Mouse (Mus musculus) heart, adult 10 weeks (tissue): Measurements from ENCODE around the gene Wdr61. TPM values are rescaled to one million over a fixed set of nuclear protein-coding genes. Genes with fewer than 3 reads are reported as not detected.

ENCODE experiments used
- polyA plus RNA-seq: library from polyadenylated mRNA; stranded (reverse); fragments of 350-450 nt; fragmentation: Illumina TruSeq; extraction: RNeasy Lipid Tissue Mini Kit (QIAGEN cat#74804); gene quantifications from one replicate; pipeline ENCODE4 v1.2.3, GENCODE M21; 2014; ENCODE audit warnings: low read depth, low replicate concordance

The Wdr61 gene
- 42.7 TPM for polyA plus RNA-seq

DNA sequence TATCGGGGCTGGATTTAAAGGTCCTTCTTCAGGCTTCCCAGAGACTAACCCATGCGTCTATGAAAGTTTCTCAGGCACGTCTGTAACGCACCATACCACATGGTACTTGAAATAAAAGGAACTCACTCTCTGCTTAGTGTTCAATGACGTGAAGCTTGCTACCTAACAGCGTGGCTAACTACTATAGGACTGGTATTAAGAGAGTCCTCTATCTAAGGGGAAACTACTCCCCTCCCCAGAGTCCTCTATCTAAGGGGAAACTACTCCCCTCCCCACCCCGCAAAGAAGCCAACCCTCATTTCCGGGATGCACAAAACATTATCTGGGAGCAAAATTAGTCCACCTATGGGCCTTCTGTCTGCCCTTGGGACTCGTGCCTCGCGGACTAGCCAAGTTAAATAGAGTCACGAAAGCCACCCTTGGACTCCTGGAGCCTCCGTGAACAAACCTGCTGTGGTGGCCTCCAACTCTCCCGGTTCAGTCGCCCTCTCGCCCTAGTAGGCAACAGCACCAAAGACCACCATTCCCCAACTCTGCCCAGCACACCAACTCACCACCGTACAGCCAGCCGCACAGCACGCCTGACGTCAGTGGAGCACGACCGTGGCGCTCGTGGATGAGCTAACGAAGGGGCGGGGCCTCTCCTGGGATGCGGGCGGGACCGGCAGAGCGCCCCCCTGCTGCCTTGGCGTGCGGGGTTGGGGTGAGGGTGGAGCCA, at the start of gene Wdr61:
Gene Wdr61 (minus strand): TSS at position 599 of the 718 bp plus-strand sequence.

DNA sequence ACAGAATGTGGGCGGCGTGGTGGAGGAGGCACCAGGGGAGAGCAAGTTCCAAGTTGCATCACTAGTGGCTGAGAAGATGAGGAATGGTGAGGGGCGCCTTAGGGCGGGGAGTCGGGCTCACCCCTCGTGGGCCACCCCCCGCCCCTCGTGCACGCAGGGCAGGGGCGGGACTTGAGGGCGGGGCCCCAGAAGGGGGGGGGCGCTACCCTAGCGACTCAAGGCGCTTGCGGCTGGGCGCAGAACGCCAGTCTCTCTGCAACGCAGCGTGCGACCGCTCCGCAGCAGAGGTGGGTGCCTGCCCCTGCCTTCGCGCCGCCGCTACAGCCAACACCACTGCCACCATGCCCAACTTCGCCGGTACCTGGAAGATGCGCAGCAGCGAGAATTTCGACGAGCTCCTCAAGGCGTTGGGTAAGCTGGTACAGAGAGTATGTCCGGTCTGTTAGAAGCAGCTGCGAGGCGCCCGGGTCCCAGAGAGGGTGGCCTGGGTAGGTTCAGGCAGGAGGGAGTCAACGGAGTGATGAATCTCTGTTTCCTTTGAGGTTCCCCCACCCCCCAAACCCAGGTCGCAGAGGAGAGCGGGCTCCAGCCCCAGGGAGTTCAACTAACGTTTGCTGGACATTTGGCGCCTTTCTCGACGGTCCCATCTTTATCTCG, 30.4 kb upstream of the Wdr61 start, which contains the start of gene Crabp1:
Gene Crabp1 (plus strand): TSS at position 188 of the 657 bp plus-strand sequence.

DNA sequence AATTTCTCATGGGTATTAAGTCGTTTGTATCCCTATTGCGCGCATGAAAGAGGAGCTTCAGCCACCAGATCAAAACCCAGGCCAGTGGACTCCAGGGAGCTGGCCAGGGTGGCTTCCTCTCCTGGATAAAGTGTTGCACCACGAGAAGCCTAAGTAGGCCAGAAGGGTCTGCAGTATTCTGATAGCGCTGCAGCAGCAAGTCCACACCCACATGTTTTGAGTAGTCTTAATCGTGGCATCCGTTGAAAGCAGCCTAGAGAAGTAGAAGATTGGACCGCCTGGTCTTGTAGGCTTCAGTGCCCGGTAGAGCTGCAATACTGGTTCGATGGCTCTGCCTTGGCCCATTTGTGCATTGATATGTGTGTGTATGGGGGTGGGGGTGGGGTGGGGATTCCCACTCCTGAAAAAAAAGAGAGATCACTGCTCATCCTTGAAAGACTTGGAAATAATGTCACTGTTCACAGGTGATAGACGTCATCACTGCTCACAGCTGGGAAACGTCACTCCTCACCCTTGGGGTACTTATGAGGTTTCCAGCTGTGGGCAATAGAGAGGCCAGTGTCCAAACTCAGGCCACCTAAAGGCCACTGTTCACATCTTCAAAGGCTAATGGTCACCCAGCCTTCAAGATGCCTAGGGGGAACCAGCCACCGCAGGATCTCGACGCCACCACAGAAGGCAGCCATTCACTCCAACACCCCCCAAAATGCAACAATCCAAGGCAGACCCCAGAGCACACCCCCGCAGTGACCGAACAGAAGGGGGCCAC, 35.8 kb downstream of the Wdr61 start, which contains the start of gene Dnaja4:
Gene Dnaja4 (plus strand): TSS at position 556 of the 769 bp plus-strand sequence.

Other genes with a start within 250 kb of the Wdr61 start
- 17.8 TPM for gene Dmxl2, start 232.9 kb downstream of the Wdr61 start, polyA plus RNA-seq
- not detected for gene Sh2d7, start 195.5 kb downstream of the Wdr61 start, polyA plus RNA-seq
- 4.3 TPM for gene Cib2, start 174.3 kb downstream of the Wdr61 start, polyA plus RNA-seq
- gene Idh3a, start 148.2 kb downstream of the Wdr61 start, polyA plus RNA-seq: 702 TPM
- 0.29 TPM for gene Acsbg1, start 72.6 kb downstream of the Wdr61 start, polyA plus RNA-seq
- 90.6 TPM for gene Dnaja4, start 35.6 kb downstream of the Wdr61 start, polyA plus RNA-seq
- 0.65 TPM for gene Crabp1, start 30.2 kb upstream of the Wdr61 start, polyA plus RNA-seq
- 22.0 TPM for gene Ireb2, start 129.3 kb upstream of the Wdr61 start, polyA plus RNA-seq
- 1.2 TPM for gene Hykk, start 182.8 kb upstream of the Wdr61 start, polyA plus RNA-seq
- gene Psma4, start 216.3 kb upstream of the Wdr61 start, polyA plus RNA-seq: 196 TPM
- gene AY074887, start 216.5 kb upstream of the Wdr61 start, polyA plus RNA-seq: not detected
- not detected for gene Chrna5, start 246.4 kb upstream of the Wdr61 start, polyA plus RNA-seq